Mouse (Mus musculus) neural tube, embryonic 14.5 days (tissue): ENCODE measurements around the gene Tldc1. TPM values are rescaled to one million over a fixed set of nuclear protein-coding genes. Genes with fewer than 3 reads are reported as not detected.

Experiments used
- ATAC-seq: fragments of 200-750 bp; cut with Nextera tagmentation; 2 replicates; pipeline ENCODE4 v1.8.0; 2017; ENCODE audit warnings: low read depth, mild to moderate bottlenecking, moderate TSS enrichment, moderate library complexity
- H3K27ac ChIP-seq: fragments of 300-500 bp; sonication (generic); 2 replicates; pipeline ENCODE4 v1.5.1; 2014; ENCODE audit warnings: low read depth, mild to moderate bottlenecking, control low read depth, low read length, moderate library complexity, mixed read lengths
- H3K27me3 ChIP-seq: fragments of 300-500 bp; sonication (generic); 2 replicates; pipeline ENCODE4 v1.6.1; 2014; ENCODE audit warnings: low read length; ENCODE audit not compliant: control insufficient read depth, insufficient read depth
- H3K36me3 ChIP-seq: fragments of 300-500 bp; sonication (generic); 2 replicates; pipeline ENCODE4 v1.6.1; 2014; ENCODE audit warnings: low read length, mixed read lengths; ENCODE audit not compliant: control insufficient read depth, insufficient read depth
- H3K4me1 ChIP-seq: fragments of 300-500 bp; sonication (generic); 2 replicates; pipeline ENCODE4 v1.6.1; 2014; ENCODE audit warnings: low read length; ENCODE audit not compliant: control insufficient read depth, insufficient read depth
- H3K4me2 ChIP-seq: fragments of 300-500 bp; sonication (generic); 2 replicates; pipeline ENCODE4 v1.6.1; 2014; ENCODE audit warnings: mild to moderate bottlenecking, low read depth, low read length, control low read depth
- H3K4me3 ChIP-seq: fragments of 300-500 bp; sonication (generic); 2 replicates; pipeline ENCODE4 v1.5.1; 2014; ENCODE audit warnings: low read depth, low read length, control low read depth, mixed read lengths
- H3K9ac ChIP-seq: fragments of 300-500 bp; sonication (generic); replicated peaks from 2 replicates; pipeline ENCODE4 v1.6.1; 2014; ENCODE audit warnings: low read depth, mild to moderate bottlenecking, control low read depth, low read length, mixed read lengths
- H3K9me3 ChIP-seq: fragments of 300-500 bp; sonication (generic); 2 replicates; pipeline ENCODE4 v1.6.1; 2016; ENCODE audit warnings: low read length; ENCODE audit not compliant: control insufficient read depth
- WGBS: fragments of 180-500 bp; shearing (Covaris S2); extraction: QIAGEN DNeasy Blood & Tissue Kit; methylation state at CpG from one replicate; pipeline ENCODE4 v1.1.7; 2014; 5-methylcytosine and 5-hydroxymethylcytosine counted together
- polyA plus RNA-seq: library from polyadenylated mRNA; unstranded; fragments of >200 nt; fragmentation: Nextera tagmentation; extraction: Ambion mirVana; gene quantifications from 2 replicates; pipeline ENCODE4 v1.2.1, GENCODE M21; 2014

Gene Tldc1
- polyA plus RNA-seq, 1 experiment from 2014 or later = 8.1 TPM

DNA sequence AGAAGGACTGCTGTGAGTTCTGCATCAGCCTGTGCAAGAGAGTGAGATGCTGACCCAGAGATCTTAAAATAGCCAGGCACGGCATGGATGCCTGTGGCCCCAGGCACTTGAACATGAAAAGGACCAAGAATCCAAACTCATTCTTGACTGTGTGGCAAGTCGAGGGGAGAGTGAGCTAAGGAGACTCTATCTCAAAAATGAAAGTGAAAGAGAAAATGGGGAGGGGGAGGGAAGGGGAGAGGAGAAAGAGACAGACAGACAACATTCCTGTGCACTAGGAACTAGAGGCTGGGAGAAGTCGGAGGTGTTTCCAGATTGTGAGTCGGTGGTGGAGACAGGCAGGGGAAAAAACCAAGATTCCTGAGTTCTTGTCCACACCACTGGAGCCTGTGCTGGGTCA is 54.5 kb downstream of the Tldc1 start:
- no peak for ATAC-seq
- H3K9ac ChIP-seq = no peak overlapping the region
- H3K4me1 ChIP-seq = no peaks in the 10 kb centered on the region
- H3K9me3 ChIP-seq = no peaks in the 10 kb centered on the region
- no peaks in the 10 kb centered on the region for H3K36me3 ChIP-seq
- no peak overlapping the region for H3K4me3 ChIP-seq
- 76% methylated on average over 4 of the region's 4 CpGs for WGBS
- H3K27me3 ChIP-seq = no peaks in the 10 kb centered on the region
- H3K4me2 ChIP-seq = no peak overlapping the region
- H3K27ac ChIP-seq = no peak overlapping the region

DNA sequence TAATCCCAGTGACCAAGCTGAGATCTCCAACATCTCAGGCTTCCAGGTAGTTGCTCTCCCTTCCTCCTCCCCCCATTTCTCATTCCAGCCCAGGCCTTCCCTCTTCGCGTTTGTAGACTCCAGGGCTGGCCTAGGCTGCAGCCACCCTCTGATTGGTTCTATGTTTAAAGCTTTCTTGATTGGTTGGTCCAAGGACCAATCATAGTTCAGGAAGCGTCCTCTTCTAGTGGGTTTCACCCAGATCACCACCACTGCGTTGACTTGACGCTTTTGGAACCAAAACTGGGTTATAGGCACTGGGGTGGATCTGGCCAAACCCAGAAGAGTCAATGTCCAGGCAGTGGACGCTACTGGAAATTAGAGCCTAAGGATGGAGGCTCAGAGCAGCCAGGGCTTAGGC is 55.9 kb downstream of the Tldc1 start:
- H3K36me3 ChIP-seq = no peaks in the 10 kb centered on the region
- no peak for ATAC-seq
- no peaks in the 10 kb centered on the region for H3K4me1 ChIP-seq
- no peak overlapping the region for H3K4me2 ChIP-seq
- no peaks in the 10 kb centered on the region for H3K9me3 ChIP-seq
- H3K9ac ChIP-seq = no peak overlapping the region
- 57% methylated on average over 6 of the region's 6 CpGs for WGBS
- no peak overlapping the region for H3K27ac ChIP-seq
- no peaks in the 10 kb centered on the region for H3K27me3 ChIP-seq
- no peak overlapping the region for H3K4me3 ChIP-seq

DNA sequence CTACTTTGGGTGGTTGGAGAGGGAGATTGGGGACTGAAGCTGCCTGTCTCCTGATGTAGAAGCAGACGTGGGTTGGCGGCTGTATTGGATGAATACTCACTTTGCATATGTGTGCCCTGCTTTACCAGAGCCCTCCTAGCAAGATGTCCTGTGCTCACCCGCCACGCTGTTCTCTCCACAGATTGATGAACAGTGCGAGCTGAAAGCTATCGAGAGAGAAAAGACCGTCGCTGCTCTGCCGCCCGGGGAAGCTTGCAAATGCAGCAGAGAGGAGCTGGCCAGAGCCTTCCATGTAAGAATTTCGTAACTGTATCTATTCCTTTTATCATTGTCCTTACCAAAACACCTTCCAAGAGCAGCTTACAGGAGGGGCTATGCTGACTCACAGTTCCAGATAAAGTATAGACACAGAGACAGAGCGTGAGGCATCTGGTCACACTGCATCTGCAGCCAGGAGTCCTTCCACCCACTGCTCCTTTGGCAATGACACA is 59.2 kb downstream of the Tldc1 start:
- Histone ChIP-seq H3K27me3 (no peaks in the 10 kb centered on the region), H3K4me1 (no peaks in the 10 kb centered on the region), H3K9ac (no peak overlapping the region), H3K4me3 (no peak overlapping the region), H3K4me2 (no peak overlapping the region), H3K9me3 (no peaks in the 10 kb centered on the region), H3K27ac (no peak overlapping the region), H3K36me3 (no peaks in the 10 kb centered on the region)
- ATAC-seq = no peak
- WGBS = 57% methylated on average over 12 of the region's 12 CpGs

DNA sequence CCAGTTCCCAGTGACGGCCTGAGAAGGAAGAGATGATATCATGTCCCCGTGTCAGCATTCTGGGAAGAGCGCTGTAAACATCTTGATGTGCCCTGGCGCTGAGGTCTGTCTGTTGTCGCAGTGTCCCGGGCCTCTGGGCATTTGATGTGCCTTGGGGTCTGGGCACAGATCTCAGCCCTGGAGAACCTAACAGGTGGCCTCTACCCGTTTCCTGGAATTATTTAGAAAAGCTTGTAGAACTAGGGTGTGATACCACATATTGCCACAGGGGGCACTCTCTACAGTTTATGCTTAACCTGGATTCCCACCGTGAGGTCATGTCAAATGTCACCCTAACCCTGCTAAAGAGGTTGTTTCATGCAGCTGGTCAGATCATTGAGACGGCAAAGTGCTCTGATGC is 60.5 kb downstream of the Tldc1 start:
- no peak overlapping the region for H3K27ac ChIP-seq
- no peaks in the 10 kb centered on the region for H3K9me3 ChIP-seq
- no peak for ATAC-seq
- WGBS = 63% methylated on average over 9 of the region's 9 CpGs
- no peaks in the 10 kb centered on the region for H3K27me3 ChIP-seq
- no peak overlapping the region for H3K4me3 ChIP-seq
- no peak overlapping the region for H3K9ac ChIP-seq
- no peak overlapping the region for H3K4me2 ChIP-seq
- no peaks in the 10 kb centered on the region for H3K4me1 ChIP-seq
- no peaks in the 10 kb centered on the region for H3K36me3 ChIP-seq

DNA sequence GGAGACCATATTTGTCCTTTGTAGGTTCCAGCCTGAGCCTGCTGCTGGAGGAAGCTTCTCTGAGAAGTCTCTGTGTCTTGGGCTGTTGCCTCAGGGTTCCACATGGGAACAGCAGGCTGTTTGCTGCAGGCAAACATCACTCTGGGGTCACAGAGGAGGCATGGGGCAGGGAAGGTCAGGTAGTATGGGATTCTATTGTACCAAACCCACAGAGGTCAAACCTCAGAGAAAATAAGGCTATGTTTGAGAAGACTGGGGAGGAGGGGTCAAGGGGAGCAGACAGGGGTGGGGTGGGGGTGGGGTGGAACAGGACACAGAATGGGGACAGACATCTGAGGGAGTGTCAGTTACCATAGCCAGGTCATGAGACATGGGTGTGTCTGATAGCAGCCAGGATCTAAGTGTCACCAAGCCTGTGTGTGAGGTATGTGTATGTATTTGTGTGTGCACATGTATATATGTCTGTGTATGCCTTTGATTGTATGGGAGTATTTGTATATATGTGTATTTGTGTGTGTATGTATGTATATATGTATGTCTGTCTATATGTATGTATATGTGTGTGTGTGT is 61.4 kb downstream of the Tldc1 start:
- Histone ChIP-seq H3K4me2 (no peak overlapping the region), H3K9me3 (no peaks in the 10 kb centered on the region), H3K27ac (no peak overlapping the region), H3K36me3 (no peaks in the 10 kb centered on the region), H3K4me3 (no peak overlapping the region), H3K27me3 (no peaks in the 10 kb centered on the region), H3K4me1 (no peaks in the 10 kb centered on the region), H3K9ac (no peak overlapping the region)
- no peak for ATAC-seq

DNA sequence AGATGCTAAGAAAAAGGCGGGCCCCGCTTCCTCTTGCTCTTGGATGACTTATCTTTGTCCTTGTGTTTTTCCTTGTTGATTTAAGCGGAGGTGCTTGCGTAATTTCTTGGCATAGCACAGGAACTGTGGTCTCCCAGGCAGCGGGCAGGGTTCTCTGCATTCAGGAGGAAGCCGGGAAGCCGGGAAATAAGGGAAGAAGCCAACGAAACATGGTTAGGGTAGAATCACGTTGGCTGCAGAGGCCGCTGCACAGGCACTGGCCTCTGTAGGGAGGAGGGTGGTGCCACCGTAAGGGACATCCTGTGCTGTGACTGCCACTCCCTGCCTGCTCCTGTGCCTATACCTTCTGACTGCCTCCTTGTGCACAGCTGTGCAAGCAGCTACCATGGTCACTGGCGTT is 63.0 kb downstream of the Tldc1 start:
- no peak overlapping the region for H3K4me2 ChIP-seq

DNA sequence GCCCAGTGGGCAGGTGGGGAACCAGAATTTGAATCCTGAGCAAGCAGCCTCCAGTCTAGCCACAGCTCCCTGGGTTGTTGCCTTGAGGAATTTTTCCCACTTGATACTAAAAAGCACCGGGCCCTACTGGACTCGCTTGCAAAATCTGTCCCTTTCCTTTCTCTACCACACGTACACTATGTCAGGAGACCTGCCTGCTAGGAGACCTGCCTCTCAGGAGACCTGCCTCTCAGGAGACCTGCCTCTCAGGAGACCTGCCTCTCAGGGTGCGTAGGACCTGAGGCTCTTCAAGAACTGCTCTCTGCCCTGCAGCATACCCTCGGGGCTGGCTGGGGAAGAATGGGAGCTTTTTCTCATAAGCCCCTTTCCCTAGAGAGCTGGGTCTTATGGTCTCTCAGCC is 64.8 kb downstream of the Tldc1 start:
- 79% methylated on average over 5 of the region's 5 CpGs for WGBS
- no peak overlapping the region for H3K27ac ChIP-seq
- no peak for ATAC-seq
- no peaks in the 10 kb centered on the region for H3K36me3 ChIP-seq
- no peaks in the 10 kb centered on the region for H3K27me3 ChIP-seq
- H3K4me1 ChIP-seq = no peaks in the 10 kb centered on the region
- no peak overlapping the region for H3K4me3 ChIP-seq
- H3K9me3 ChIP-seq = no peaks in the 10 kb centered on the region
- no peak overlapping the region for H3K9ac ChIP-seq
- H3K4me2 ChIP-seq = no peak overlapping the region

More for the DNA sequence above, 63.0 kb downstream of the Tldc1 start:
- no peaks in the 10 kb centered on the region for H3K27me3 ChIP-seq
- 75% methylated on average over 12 of the region's 12 CpGs for WGBS
- no peak overlapping the region for H3K27ac ChIP-seq
- no peak overlapping the region for H3K4me3 ChIP-seq
- H3K9ac ChIP-seq = no peak overlapping the region
- no peaks in the 10 kb centered on the region for H3K4me1 ChIP-seq
- no peaks in the 10 kb centered on the region for H3K9me3 ChIP-seq
- ATAC-seq = no peak
- H3K36me3 ChIP-seq = no peaks in the 10 kb centered on the region

DNA sequence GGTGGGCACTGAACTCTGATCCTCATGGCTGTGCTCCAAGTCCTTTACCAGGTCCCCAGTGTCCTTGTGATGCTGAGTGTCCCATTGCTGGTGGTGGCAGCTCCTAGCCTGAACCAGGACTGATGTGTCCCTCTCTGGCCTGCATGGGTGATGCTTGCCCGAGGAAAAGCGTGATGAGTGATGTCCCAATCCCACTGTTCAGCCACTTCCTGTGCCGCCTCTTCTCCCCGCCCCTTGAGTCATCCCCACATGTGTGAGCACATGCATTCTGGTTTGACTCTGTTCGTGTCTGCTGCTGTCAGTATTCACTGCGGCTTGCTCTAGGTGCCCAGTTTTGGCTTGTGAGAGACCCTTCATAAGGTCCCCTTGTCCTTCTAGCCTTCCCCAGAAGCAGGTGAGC is 66.0 kb downstream of the Tldc1 start:
- Histone ChIP-seq H3K9me3 (no peaks in the 10 kb centered on the region), H3K36me3 (no peaks in the 10 kb centered on the region), H3K27ac (no peak overlapping the region), H3K4me2 (no peak overlapping the region), H3K27me3 (no peaks in the 10 kb centered on the region), H3K4me3 (no peak overlapping the region), H3K4me1 (no peaks in the 10 kb centered on the region), H3K9ac (no peak overlapping the region)
- no peak for ATAC-seq
- 84% methylated on average over 6 of the region's 6 CpGs for WGBS
